Mouse (Mus musculus): ENCODE measurements at regions not wholly inside any gene's neighbourhood (a gene's known extent, or its start where the extent isn't known, plus 50 kb on each side); places are given as distances from the start of the nearest gene placed in this dataset.

- TF ChIP-seq CTCF (IDR thresholded peaks at IDR 0.05; ENCODE audit: insufficient read depth, low read length) = no peak
- TF ChIP-seq POLR2A (IDR thresholded peaks at IDR 0.05; ENCODE audit: borderline replicate concordance, extremely low read depth, low read depth, low read length) = no peak
These were observed 735.9 kb downstream of the Gm826 start for GRCm38 (mm10) chr2:159598080-159598479.
